Mouse (Mus musculus) embryo, embryonic 10 days (tissue): ENCODE measurements around the gene Osbp2.

Experiments used
- DNase-seq: peaks from one replicate; pipeline ENCODE4 v3.0.0-alpha.2; 2015; ENCODE audit warnings: low spot score

The Osbp2 gene

GRCm38 (mm10) chr11:3703089-3703992, 160.4 kb downstream of the Osbp2 start:
- no peak for DNase-seq

- DNase-seq = no peak
These were observed 166.3 kb downstream of the Osbp2 start for GRCm38 (mm10) chr11:3697441-3697840.

GRCm38 (mm10) chr11:3696086-3696616, 167.6 kb downstream of the Osbp2 start:
- DNase-seq = no peak

- DNase-seq = no peak
These were observed 172.0 kb downstream of the Osbp2 start for GRCm38 (mm10) chr11:3691746-3692145.

GRCm38 (mm10) chr11:3686885-3687284, 176.8 kb downstream of the Osbp2 start:
- no peak for DNase-seq

GRCm38 (mm10) chr11:3686318-3686717, 177.4 kb downstream of the Osbp2 start:
- no peak for DNase-seq

- DNase-seq = no peak
These were observed 178.3 kb downstream of the Osbp2 start for GRCm38 (mm10) chr11:3685431-3685830.

GRCm38 (mm10) chr11:3684723-3685430, 178.8 kb downstream of the Osbp2 start:
- no peak for DNase-seq

- no peak for DNase-seq
These were observed 179.5 kb downstream of the Osbp2 start for GRCm38 (mm10) chr11:3684232-3684631.

- DNase-seq = no peak
These were observed 180.0 kb downstream of the Osbp2 start for GRCm38 (mm10) chr11:3683696-3684095.

GRCm38 (mm10) chr11:3679771-3680170, 183.9 kb downstream of the Osbp2 start:
- no peak for DNase-seq

- no peak for DNase-seq
These were observed 186.5 kb downstream of the Osbp2 start for GRCm38 (mm10) chr11:3677204-3677603.

GRCm38 (mm10) chr11:3676423-3676822, 187.3 kb downstream of the Osbp2 start:
- DNase-seq = no peak

GRCm38 (mm10) chr11:3674545-3674944, 189.2 kb downstream of the Osbp2 start:
- DNase-seq = no peak

GRCm38 (mm10) chr11:3671000-3671628, 192.6 kb downstream of the Osbp2 start:
- no peak for DNase-seq

GRCm38 (mm10) chr11:3669849-3670248, 193.9 kb downstream of the Osbp2 start:
- no peak for DNase-seq

- no peak for DNase-seq
These were observed 194.9 kb downstream of the Osbp2 start for GRCm38 (mm10) chr11:3668768-3669167.

- no peak for DNase-seq
These were observed 196.2 kb downstream of the Osbp2 start for GRCm38 (mm10) chr11:3667506-3667905.

- DNase-seq = no peak
These were observed 201.7 kb downstream of the Osbp2 start for GRCm38 (mm10) chr11:3661964-3662363.
